Mouse (Mus musculus) spleen, postnatal 36 days (tissue): Measurements from ENCODE around the gene B3gat3.
"Not testable (repeated sequence)": the region's sequence is repeated elsewhere in the genome, so short reads cannot be mapped to it uniquely, and the experiment has no call there.

Experiments used
- DNase-seq, 2 experiments: peaks; one replicate each; pipeline ENCODE4 v3.0.0; 2022; ENCODE audit warnings: low spot score in 2 of 2, mixed read lengths in 1 of 2

B3gat3 gene

DNA sequence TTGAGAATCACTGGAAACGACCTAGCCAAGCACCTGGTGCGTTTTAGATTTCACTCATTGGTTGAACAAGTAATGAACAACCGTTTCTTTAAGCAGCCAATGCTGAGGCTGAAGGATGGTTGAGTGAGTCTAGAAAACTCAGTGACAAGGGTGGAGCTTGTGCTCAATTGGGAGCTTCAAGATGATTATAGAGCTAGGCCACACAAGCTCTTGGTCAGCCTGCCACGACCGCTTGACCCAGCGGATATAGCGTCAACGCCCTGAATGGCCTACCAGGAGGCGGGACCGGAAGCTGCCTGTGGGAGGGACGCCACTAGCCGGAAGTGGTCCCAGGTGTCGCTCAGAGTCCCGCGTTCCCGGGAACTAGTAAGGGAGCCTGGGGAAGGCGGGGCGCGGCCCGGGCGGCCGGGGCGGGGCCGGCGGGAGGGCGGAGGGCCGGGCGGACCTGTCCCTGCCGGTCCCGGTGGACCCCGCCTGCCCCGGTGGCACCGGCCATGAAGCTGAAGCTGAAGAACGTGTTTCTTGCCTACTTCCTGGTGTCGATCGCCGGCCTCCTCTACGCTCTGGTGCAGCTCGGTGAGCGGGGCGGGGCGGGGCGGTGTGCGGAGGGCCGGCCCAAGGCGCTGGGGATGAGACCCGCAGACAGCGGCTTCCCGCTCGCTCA is at the start of gene B3gat3:
B3gat3 (plus strand) TSS at position 302 of the 664 bp plus-strand sequence.
- DNase-seq = peak; percentile 87 to 90

DNA sequence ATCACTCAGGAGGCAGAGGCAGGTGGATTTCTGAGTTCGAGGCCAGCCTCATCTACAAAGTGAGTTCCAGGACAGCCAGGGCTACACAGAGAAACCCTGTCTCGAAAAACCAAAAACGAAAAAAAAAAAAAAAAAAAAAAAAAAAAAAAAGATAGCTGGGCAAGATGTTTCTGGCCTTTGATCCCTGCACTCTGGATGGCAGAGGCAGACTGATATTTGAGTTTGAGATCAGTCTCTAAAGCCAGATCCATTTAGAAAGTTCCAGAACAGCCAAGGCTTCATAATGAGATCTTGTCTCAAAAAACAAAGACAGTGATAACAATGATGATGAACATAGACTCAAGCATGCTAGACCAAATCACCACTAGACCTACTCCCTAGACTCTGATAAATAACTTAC is 49.8 kb upstream of the B3gat3 start:
- DNase-seq = not testable (repeated sequence)

DNA sequence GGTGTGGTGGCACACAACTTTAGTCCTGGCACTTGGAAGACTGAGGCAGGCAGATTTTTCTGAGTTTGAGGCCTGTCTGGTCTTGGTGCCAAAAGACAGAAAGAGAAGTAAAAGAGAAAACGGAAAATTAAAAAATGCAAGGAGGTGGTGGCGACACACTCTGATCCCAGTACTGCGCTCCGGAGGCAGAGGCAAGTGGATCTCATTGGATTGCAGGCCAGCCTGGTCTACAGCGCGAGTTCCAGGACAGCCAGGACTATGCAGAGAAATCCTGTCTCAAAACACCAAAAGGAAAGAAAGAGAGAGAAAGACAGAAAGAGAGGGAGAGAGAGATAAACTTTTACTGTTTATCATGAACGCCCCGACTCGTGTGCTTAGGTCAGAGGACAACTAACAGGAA is 49.3 kb upstream of the B3gat3 start:
- no peak for DNase-seq

- peak; percentile 96 to 97 for DNase-seq
Measured at GRCm38 (mm10) chr19:8871267-8872186, 48.6 kb upstream of the B3gat3 start, which contains the start of gene Ubxn1. Gene Ubxn1, plus strand, starts transcription at chr19:8871496.

DNA sequence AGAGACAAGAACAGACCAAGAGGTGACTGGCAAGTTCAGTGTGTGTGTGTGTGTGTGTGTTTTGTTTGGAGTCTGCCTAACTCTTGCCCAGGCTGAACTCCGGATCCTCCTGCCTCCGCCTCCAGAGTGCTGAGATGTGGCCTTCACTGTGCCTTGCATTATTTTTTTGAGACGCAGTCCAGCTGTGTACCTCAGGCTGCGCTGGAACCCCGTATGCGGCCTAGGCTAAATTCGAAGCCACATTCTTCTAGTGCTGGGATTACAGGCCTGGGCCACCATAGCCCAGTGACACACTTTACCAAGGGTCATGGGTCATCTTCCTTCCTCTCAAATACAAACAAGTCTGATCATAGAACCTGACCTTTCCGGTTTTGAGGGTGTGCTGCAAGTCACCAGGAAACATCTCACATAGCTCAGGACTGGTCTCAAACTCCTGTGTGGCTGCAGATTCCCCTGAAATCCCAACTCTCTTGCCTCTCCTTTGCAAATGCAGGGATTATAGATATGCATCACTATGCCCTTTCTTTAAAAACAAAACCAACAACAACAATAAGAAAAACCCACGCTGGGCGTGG is 47.8 kb upstream of the B3gat3 start:
- DNase-seq = no peak

GRCm38 (mm10) chr19:8875031-8875430 is 45.1 kb upstream of the B3gat3 start:
- DNase-seq = no peak

GRCm38 (mm10) chr19:8880311-8881033 is 39.7 kb upstream of the B3gat3 start, which contains the start of gene Uqcc3:
Gene Uqcc3, minus strand, starts transcription at chr19:8880923.
- peak; percentile 89 to 91 for DNase-seq

DNA sequence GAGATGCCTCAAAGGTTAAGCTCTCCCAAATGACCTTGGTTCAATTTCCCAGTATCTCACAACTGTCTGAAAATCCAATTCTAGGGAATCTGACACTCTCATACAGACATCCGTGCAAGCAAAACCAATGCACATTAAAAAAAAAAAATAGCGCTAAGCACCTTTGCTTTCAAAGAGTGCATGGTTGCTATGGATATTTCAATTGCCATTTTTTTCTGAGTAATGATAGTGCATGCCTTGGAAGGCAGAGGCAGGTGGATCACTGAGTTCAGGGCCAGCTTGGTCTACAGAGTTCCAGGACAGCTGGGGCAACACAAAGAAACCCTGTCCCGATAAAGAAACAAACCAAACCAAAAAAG is 39.2 kb upstream of the B3gat3 start:
- DNase-seq = no peak

DNA sequence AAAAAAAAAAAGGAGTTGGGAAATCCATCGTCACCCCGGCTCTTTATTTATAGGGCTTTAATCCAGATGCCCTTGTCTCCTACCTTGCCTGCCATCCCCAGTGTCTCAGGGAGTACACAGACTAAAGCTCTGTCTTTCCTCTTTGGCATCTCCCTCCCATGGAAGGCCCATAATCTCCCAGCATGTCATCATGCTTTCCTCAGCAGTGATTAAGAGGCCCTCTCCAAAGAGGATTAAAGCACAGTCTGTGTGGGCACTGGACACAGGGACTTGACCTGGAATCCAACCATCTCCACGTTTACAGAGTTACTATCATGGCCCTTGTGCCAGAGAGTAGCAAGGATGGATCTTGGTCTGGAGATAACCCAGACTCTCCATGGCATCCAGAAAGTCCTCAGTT is 36.6 kb upstream of the B3gat3 start, which contains the start of the genes Lbhd1 and Gm49403:
Lbhd1 (plus strand) TSS at position 117 of the 400 bp plus-strand sequence.
Gm49403 (plus strand) TSS at position 315 of the 400 bp plus-strand sequence.
- no peak for DNase-seq

- DNase-seq = no peak
Measured at GRCm38 (mm10) chr19:8886916-8887584, 33.1 kb upstream of the B3gat3 start.

DNA sequence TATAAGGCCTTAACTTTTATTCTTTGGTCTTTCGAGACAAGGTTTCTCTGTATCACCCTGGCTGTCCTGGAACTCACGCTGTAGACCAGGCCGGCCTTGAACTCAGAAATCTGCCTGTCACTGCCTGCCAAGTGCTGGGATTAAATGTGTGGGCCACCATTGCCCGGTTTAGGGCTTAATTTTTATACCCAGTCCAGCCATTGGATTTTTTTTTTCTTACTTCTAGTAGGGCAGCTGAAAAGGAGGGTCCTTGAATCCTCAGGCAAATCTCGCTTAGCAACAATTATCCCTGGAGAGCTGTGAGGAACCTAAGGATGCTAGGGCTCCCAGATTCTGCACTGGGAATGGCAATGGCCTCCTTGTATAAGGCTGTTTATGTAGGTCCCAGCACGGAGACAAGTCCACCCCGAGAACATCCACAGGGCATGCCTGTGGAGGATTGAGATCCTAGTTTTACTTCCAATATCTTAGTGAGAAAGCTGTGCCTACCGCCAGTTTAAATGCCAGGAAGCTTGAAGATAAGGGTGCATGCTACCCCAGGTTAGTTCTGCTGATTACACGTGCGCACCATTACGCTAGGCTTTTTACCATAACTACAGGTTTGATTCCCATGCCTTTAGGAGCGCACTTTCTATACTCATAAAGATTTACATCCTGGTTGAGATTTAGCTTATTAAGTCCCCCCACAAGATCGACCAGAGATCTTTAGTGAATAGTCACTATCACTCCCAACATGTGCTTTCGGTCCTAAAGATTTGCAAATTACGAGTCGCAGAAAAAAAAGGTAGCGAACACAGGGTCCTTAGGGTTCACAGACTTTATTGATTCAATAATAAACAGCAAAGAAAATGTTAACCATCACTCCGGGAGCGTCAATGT is 32.4 kb upstream of the B3gat3 start:
- no peak for DNase-seq

DNA sequence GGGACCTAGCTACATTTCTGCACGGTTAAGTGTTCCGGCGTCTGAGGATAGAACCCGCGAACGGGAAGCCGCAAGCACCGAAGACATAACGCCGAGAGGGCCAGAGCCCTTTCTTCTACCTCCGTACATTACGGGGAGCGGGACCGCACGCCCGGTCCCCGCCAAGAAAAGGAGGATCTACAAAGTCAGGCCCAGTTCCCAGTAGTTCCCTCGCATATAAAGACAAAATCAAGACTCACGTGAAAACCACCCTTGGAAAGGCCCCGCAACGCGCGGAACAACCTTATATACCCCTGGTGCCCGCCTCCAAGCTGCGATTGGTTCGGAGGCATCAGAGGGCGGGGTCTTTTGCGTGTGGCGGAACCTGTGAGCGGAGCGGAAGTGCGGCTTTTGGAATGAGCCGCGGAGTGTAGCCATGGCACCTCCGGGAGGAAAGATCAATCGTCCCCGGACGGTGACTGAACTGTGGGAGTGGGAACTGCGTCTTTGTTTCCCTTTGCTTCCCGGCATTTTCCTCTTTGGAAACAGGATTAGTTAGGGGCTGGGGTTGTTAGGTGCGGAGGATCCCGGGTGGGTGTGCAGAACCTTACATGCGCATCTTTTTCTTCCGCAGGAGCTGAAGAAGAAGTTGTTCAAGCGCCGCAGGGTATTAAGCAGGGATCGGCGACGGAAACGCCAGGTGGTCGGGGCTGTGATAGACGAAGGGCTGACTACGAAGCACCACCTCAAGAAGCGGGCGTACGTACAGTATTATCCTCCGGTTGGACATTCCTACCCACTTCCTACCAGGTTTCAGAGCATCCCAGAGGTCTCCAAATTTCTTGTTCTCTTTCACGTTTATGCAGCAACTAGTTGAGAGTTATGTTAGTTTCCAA is 31.4 kb upstream of the B3gat3 start, which contains the start of the genes 1810009A15Rik and Gm49416:
1810009A15Rik (plus strand) TSS at position 343 of the 875 bp plus-strand sequence.
Gm49416 (plus strand) TSS at position 416 of the 875 bp plus-strand sequence.
- DNase-seq = peak; percentile 94 to 97

DNA sequence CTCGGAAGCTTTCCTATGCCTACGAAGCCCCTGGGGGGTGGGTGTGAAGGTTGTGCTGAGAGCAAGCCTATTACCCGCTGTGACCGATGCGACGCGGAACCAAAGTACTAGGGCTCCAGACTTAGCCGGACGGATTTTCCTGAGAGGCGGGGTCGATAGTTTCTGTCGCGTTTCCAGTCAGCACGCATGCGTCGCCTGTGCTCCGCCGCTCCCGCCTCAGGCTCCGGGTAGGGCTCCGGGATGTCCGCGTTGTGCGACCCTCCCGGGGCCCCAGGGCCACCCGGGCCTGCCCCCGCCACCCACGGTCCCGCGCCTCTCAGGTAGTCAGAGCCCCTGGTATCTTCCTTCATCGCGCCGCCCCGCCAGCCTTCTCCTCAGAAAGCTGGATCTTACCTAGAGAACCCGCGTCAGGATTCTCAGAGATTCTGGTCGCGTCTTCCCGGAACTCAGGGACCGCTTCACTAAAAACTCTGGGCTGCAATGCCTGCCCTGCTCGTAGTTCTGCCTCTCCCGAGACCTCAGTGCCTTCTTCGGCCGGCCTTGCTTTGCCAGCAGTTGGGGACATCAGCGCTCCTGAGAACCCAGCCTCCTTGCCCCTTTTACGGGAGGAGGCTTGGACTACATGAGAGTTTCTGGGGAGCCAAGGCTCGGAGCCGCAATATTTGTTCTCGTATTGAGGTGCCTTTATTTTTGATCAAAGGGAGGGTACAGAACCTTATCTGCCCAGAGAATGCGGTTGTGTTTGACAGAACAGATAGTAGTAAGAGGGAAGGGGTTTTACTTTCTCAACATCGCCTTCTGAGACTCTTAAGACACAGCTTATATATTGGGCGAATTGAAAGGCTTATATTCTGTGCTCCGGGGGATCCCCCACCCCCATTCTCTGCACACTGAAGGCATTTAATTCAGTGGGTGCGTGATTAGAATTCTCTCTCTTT is 27.1 kb upstream of the B3gat3 start, which contains the start of gene Ints5:
Ints5 (plus strand) TSS at position 177 of the 938 bp plus-strand sequence.
- peak; percentile 78 to 85 for DNase-seq

- DNase-seq = no peak
Measured at GRCm38 (mm10) chr19:8895397-8895960, 24.7 kb upstream of the B3gat3 start.

- DNase-seq = not testable (repeated sequence)
Measured at GRCm38 (mm10) chr19:8896231-8896630, 23.9 kb upstream of the B3gat3 start.

GRCm38 (mm10) chr19:8897211-8897864 is 22.8 kb upstream of the B3gat3 start:
- DNase-seq = not testable (repeated sequence)
